Mouse (Mus musculus) embryonic facial prominence, embryonic 14.5 days (tissue): ENCODE measurements around the gene Zfp3. TPM values are rescaled to one million over a fixed set of nuclear protein-coding genes. Genes with fewer than 3 reads are reported as not detected.

Experiments
- ATAC-seq: fragments of 200-750 bp; cut with Nextera tagmentation; 2 replicates; pipeline ENCODE4 v1.8.0; 2017; ENCODE audit warnings: low read depth, moderate number of reproducible peaks, moderate TSS enrichment
- DNase-seq: peaks from one replicate; pipeline ENCODE4 v3.0.0-alpha.2; 2015; ENCODE audit warnings: low spot score
- H3K27ac ChIP-seq: fragments of 300-500 bp; sonication (generic); replicated peaks from 2 replicates; pipeline ENCODE4 v1.5.1; 2014; ENCODE audit warnings: low read depth, mild to moderate bottlenecking, low read length, moderate library complexity
- H3K27me3 ChIP-seq: fragments of 300-500 bp; sonication (generic); replicated peaks from 2 replicates; pipeline ENCODE4 v1.6.1; 2014; ENCODE audit warnings: low read length; ENCODE audit not compliant: control insufficient read depth, insufficient read depth
- H3K36me3 ChIP-seq: fragments of 300-500 bp; sonication (generic); 2 replicates; pipeline ENCODE4 v1.6.1; 2014; ENCODE audit warnings: low read length, mixed read lengths; ENCODE audit not compliant: control insufficient read depth, insufficient read depth
- H3K4me1 ChIP-seq: fragments of 300-500 bp; sonication (generic); 2 replicates; pipeline ENCODE4 v1.6.1; 2014; ENCODE audit warnings: antibody characterized with exemption, low read length; ENCODE audit not compliant: control insufficient read depth, insufficient read depth
- H3K4me2 ChIP-seq: fragments of 300-500 bp; sonication (generic); 2 replicates; pipeline ENCODE4 v1.6.1; 2014; ENCODE audit warnings: low read depth, mild to moderate bottlenecking, low read length, moderate library complexity, mixed read lengths
- H3K4me3 ChIP-seq: fragments of 300-500 bp; sonication (generic); 2 replicates; pipeline ENCODE4 v1.5.1; 2014; ENCODE audit warnings: low read depth, mild to moderate bottlenecking, low read length
- H3K9ac ChIP-seq: fragments of 300-500 bp; sonication (generic); 2 replicates; pipeline ENCODE4 v1.6.1; 2014; ENCODE audit warnings: low read depth, mild to moderate bottlenecking, low read length, moderate library complexity, mixed read lengths
- H3K9me3 ChIP-seq: fragments of 300-500 bp; sonication (generic); 2 replicates; pipeline ENCODE4 v1.6.1; 2016; ENCODE audit warnings: low read length; ENCODE audit not compliant: control insufficient read depth
- WGBS: fragments of 180-500 bp; shearing (Covaris S2); extraction: QIAGEN DNeasy Blood & Tissue Kit; methylation state at CpG from one replicate; pipeline ENCODE4 v1.1.7; 2014; 5-methylcytosine and 5-hydroxymethylcytosine counted together
- microRNA-seq: library from miRNA; unstranded; fragments of <30 nt; microRNA quantifications from one replicate; pipeline ENCODE4, GENCODE M21; 2016; ENCODE audit warnings: borderline number of aligned reads
- polyA plus RNA-seq: library from polyadenylated mRNA; unstranded; fragments of >200 nt; fragmentation: Nextera tagmentation; extraction: Ambion mirVana; gene quantifications from 2 replicates; pipeline ENCODE4 v1.2.1, GENCODE M21; 2014

Gene Zfp3
- polyA plus RNA-seq, 1 experiment from 2014 or later: 7.0 TPM

DNA sequence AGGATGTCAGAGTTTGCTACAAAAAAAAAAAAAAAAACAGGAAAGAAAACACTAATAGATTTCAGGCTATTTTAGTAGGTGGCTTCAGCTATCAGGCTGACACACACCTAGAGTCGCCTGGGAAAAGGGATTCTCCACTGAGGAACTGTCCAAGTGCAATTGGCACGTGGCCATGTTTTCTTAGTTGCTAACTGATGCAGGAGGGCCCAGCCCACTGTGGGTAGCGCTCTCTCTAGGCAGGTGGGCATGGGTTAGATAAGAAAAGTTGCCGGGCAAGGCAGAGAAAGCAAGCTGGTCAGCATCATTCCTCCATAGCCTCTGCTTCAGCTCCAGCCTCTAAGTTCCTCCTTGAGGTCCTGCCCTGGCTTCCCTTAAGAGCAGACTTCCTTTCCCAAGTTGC is 52.8 kb downstream of the Zfp3 start:
- 74% methylated on average over 4 of the region's 4 CpGs for WGBS

DNA sequence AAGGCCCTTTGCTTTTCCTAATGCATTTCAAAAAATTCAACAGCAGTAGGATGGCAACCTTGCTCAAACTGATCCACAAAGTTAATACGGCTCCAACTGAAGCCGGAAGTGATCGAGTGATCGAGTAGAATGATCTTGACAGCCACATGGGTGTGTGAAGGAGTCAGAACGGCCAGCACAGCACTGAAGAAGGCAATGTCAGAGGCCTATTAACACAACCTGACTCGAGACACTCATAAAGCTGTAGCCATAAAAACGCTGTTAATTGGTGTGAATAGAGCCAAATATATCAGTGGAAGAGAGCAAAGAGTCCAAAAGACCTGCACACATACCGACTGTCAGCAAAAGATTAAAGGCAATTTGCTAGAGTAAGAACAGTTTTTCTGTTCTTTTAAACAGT is 56.1 kb downstream of the Zfp3 start:
- H3K27ac ChIP-seq: no peak overlapping the region
- no peaks in the 10 kb centered on the region for H3K27me3 ChIP-seq
- no peak overlapping the region for H3K9ac ChIP-seq
- H3K4me1 ChIP-seq: 0 out of 2 replicates have a peak, but pooled peaks cover 3% of the 10 kb centered on the region
- ATAC-seq (no peak), DNase-seq (no peak)
- no peak overlapping the region for H3K4me3 ChIP-seq
- WGBS: 78% methylated on average over 8 of the region's 8 CpGs
- no peaks in the 10 kb centered on the region for H3K36me3 ChIP-seq
- H3K4me2 ChIP-seq: no peak overlapping the region
- H3K9me3 ChIP-seq: no peaks in the 10 kb centered on the region

More for the DNA sequence above, 52.8 kb downstream of the Zfp3 start:
- H3K36me3 ChIP-seq: no peaks in the 10 kb centered on the region
- DNase-seq (no peak), ATAC-seq (no peak)
- H3K4me3 ChIP-seq: no peak overlapping the region
- no peak overlapping the region for H3K4me2 ChIP-seq
- H3K4me1 ChIP-seq: no peaks in the 10 kb centered on the region
- H3K9me3 ChIP-seq: no peaks in the 10 kb centered on the region
- no peaks in the 10 kb centered on the region for H3K27me3 ChIP-seq
- H3K27ac ChIP-seq: no peak overlapping the region
- no peak overlapping the region for H3K9ac ChIP-seq

DNA sequence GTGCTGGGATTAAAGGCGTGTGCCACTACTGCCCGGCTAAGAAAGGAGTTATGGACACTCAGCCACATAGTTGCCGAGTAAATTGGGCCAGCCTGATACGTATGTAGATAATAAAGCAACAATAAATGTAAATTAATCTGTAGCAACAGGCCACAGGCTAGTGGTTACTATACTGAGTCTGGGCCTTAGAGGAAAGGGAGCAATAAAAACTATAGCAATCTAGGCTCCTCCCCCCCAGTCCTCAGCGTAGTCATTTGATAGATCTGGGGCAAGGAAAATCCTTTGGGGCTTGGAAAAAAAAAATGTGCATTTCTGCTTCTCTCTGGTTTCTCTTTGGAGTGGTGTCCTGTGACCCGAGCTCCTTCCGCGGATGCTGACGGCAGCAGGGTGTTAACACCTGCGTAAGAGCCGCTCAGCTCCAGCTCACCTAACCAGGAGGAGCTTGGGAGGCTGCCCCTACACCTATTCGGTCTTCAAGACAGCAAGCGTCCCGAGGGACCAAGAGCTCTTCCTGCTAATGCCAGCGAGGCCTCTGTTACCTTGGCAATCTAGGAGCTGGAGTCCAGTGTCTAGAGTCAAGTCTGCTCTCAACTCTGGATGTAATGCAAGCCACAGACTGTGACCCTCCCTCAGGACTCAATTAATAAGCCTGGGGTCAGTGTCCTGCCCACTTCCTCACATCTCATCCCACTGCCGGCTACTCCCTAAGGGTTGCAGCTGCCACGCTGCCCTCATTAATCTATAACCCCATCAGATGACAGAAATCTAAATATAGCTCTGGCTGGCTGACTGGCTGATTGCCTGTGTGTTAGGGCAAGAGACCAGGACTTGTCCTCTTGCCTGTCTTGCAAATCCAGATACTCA is 58.0 kb downstream of the Zfp3 start:
- Histone ChIP-seq H3K27ac (no peak overlapping the region), H3K9me3 (no peaks in the 10 kb centered on the region), H3K4me2 (no peak overlapping the region), H3K9ac (no peak overlapping the region), H3K4me3 (no peak overlapping the region), H3K4me1 (0 out of 2 replicates have a peak, but pooled peaks cover 3% of the 10 kb centered on the region), H3K36me3 (no peaks in the 10 kb centered on the region), H3K27me3 (no peaks in the 10 kb centered on the region)
- DNase-seq: peak; percentile 51
- WGBS: 40% methylated on average over 17 of the region's 17 CpGs
- ATAC-seq: peak; percentile 41; the same call in 1 of the 2 replicates

Small RNAs within 50 kb of the gene (microRNA-seq; reads per million reads assigned to microRNA genes)
- not detected for gene Gm22760

Other genes with a start within 250 kb of the Zfp3 start
- 0.54 and 0.98 TPM in 2 replicates for gene Vmo1, start 249.6 kb upstream of the Zfp3 start, polyA plus RNA-seq
- 0.53 and 0.84 TPM in 2 replicates for gene Gltpd2, start 245.0 kb upstream of the Zfp3 start, polyA plus RNA-seq
- gene Psmb6, start 238.8 kb upstream of the Zfp3 start, polyA plus RNA-seq: 706 and 727 TPM in 2 replicates
- gene Gm40193, start 231.3 kb upstream of the Zfp3 start, polyA plus RNA-seq: 1.1 and 2.7 TPM in 2 replicates
- 9.2 and 9.5 TPM in 2 replicates for gene Pld2, start 224.1 kb upstream of the Zfp3 start, polyA plus RNA-seq
- 17.2 and 18.3 TPM in 2 replicates for gene Mink1, start 201.3 kb upstream of the Zfp3 start, polyA plus RNA-seq
- gene 4930544D05Rik, start 148.4 kb upstream of the Zfp3 start, polyA plus RNA-seq: not detected in 2 replicates
- 0.51 and 0.58 TPM in 2 replicates for gene Chrne, start 145.0 kb upstream of the Zfp3 start, polyA plus RNA-seq
- gene Gp1ba, start 125.1 kb upstream of the Zfp3 start, polyA plus RNA-seq: 0.38 and 0.60 TPM in 2 replicates
- gene Rnf167, start 117.0 kb upstream of the Zfp3 start, polyA plus RNA-seq: 100 and 105 TPM in 2 replicates
- gene Slc25a11, start 116.7 kb upstream of the Zfp3 start, polyA plus RNA-seq: 147 and 165 TPM in 2 replicates
- 1,605 and 1,712 TPM in 2 replicates for gene Pfn1, start 109.6 kb upstream of the Zfp3 start, polyA plus RNA-seq
- 165 and 289 TPM in 2 replicates for gene Eno3, start 107.0 kb upstream of the Zfp3 start, polyA plus RNA-seq
- gene Spag7, start 94.8 kb upstream of the Zfp3 start, polyA plus RNA-seq: 88.9 and 97.1 TPM in 2 replicates
- 12.6 and 12.8 TPM in 2 replicates for gene Camta2, start 76.1 kb upstream of the Zfp3 start, polyA plus RNA-seq
- 1.1 TPM in 2 replicates for gene Inca1, start 64.1 kb upstream of the Zfp3 start, polyA plus RNA-seq
- 14.4 and 14.8 TPM in 2 replicates for gene Kif1c, start 63.7 kb upstream of the Zfp3 start, polyA plus RNA-seq
- 0.50 and 0.83 TPM in 2 replicates for gene Scimp, start 48.4 kb downstream of the Zfp3 start, polyA plus RNA-seq
- gene Rabep1, start 80.6 kb downstream of the Zfp3 start, polyA plus RNA-seq: 29.4 and 31.8 TPM in 2 replicates
- gene Nup88, start 205.8 kb downstream of the Zfp3 start, polyA plus RNA-seq: 118 TPM in 2 replicates
- gene Rpain, start 206.0 kb downstream of the Zfp3 start, polyA plus RNA-seq: 67.3 and 68.3 TPM in 2 replicates
- 223 and 224 TPM in 2 replicates for gene C1qbp, start 218.8 kb downstream of the Zfp3 start, polyA plus RNA-seq
- gene Dhx33, start 240.2 kb downstream of the Zfp3 start, polyA plus RNA-seq: 20.3 and 21.3 TPM in 2 replicates